17 mouse cellular contexts compared by ENCODE assay signal in genomic region chr10:66932544-66932943, GRCm38 (mm10).
A peak's percentile ranks its signal among the peaks of the same experiment; 100 is the strongest.
DNase-seq lines count a peak whose midpoint lies in the region; ATAC-seq and TF ChIP-seq lines count a peak whose summit lies in the region.
"Had no signal": no experiment of that assay in that cellular context is flagged by ENCODE, and none has a peak within 500 bp of the region (broad histone marks: within the 10 kb centered on the region; RNA-seq: fewer than 3 reads in every experiment).

No protein-coding gene starts in this region.

- dilution Hi-C loops in CH12.LX (cut with MboI; ENCODE audit: extremely low pct_ligation_motif_present, extremely low pct_unique_long_range_greater_than_20kb, low sequenced_read_pairs), result no loop called here

- H3K9me3 ChIP-seq in lung, postnatal 0 days (ENCODE audit: low read length), result no peaks in the 10 kb centered on the region
- H3K9me3 ChIP-seq in CH12.LX (replicated peaks; ENCODE audit: low read length), result no peaks in the 10 kb centered on the region
- H3K9me3 ChIP-seq: limb, embryonic 12.5 days; liver, embryonic 15.5 days had no signal

- in situ Hi-C loops in CH12.LX (cut with MboI; ENCODE audit: low pct_ligation_motif_present, low pct_unique_long_range_greater_than_20kb, low sequenced_read_pairs), result no loop called here

- H3K79me2 ChIP-seq in CH12.LX (replicated peaks; ENCODE audit: control insufficient read depth, extremely low read depth, insufficient read depth, poor library complexity, severe bottlenecking), result no peaks in the 10 kb centered on the region

- H3K9ac ChIP-seq in lung, postnatal 0 days (replicated peaks; ENCODE audit: low read depth), result no peak overlapping the region
- peak overlapping the region; percentile 9; the same call in 1 of the 2 replicates for H3K9ac ChIP-seq in CH12.LX (ENCODE audit: insufficient read depth, low read depth)
- H3K9ac ChIP-seq: limb, embryonic 12.5 days; liver, embryonic 15.5 days had no signal

- no peak for TF ChIP-seq EP300 in lung, postnatal 0 days (IDR thresholded peaks at IDR 0.05)
- TF ChIP-seq EP300 in CH12.LX (IDR thresholded peaks at IDR 0.05; ENCODE audit: low read length), result peak; percentile 73

- H3K4me3 ChIP-seq in lung, postnatal 0 days (ENCODE audit: low read depth, low read length), result no peak overlapping the region
- no peak overlapping the region for H3K4me3 ChIP-seq in CH12.LX (replicated peaks in 1 of 3; ENCODE audit: low read depth in 2 of 3, low read length in 2 of 3, poor library complexity in 1 of 3)
- H3K4me3 ChIP-seq in bone marrow macrophage, adult 2 months (ENCODE audit: insufficient read depth, low read length), result no peak overlapping the region
- H3K4me3 ChIP-seq: layer of hippocampus, adult 2 months; limb, embryonic 12.5 days; liver, embryonic 15.5 days had no signal

- no peaks in the 10 kb centered on the region for H3K27me3 ChIP-seq in lung, postnatal 0 days (replicated peaks; ENCODE audit: insufficient read depth, low read length)
- no peaks in the 10 kb centered on the region for H3K27me3 ChIP-seq in CH12.LX (replicated peaks)
- H3K27me3 ChIP-seq: limb, embryonic 12.5 days; liver, embryonic 15.5 days had no signal

- TF ChIP-seq CTCF in lung, postnatal 0 days (IDR thresholded peaks at IDR 0.05), result no peak
- TF ChIP-seq CTCF in CH12.LX (conservative IDR thresholded peaks at IDR 0.05 in 1 of 2, IDR thresholded peaks at IDR 0.05 in 1 of 2; ENCODE audit: low read depth in 2 of 2, low read length in 2 of 2), result no peak
- no peak for TF ChIP-seq CTCF in bone marrow macrophage, adult 2 months (IDR thresholded peaks at IDR 0.05; ENCODE audit: low read depth, low read length)

- TF ChIP-seq POLR2A in CH12.LX (IDR thresholded peaks at IDR 0.05; ENCODE audit: low read depth, low read length), result peak; percentile 34; the same call in 1 of the 2 replicates
- TF ChIP-seq POLR2A in bone marrow macrophage, adult 2 months (IDR thresholded peaks at IDR 0.05; ENCODE audit: borderline replicate concordance, low read depth, low read length), result no peak

- DNase-seq in lung, postnatal 0 days (ENCODE audit: low spot score), result peak; percentile 44
- no peak for DNase-seq in lung, postnatal 4 days
- peak; percentile 76 for DNase-seq in CH12.LX (ENCODE audit: extremely low read depth)
- no peak for DNase-seq in right cerebral cortex, postnatal 25 days
- DNase-seq: adrenal gland, postnatal 36 days; cerebellum, adult 9-11 months; heart, postnatal 4 days had no signal

- H3K4me1 ChIP-seq in lung, postnatal 0 days (ENCODE audit: insufficient read depth, low read depth, low read length), result no peaks in the 10 kb centered on the region; the same call in 1 of the 2 replicates
- H3K4me1 ChIP-seq in CH12.LX (ENCODE audit: control insufficient read depth in 1 of 2, insufficient read depth in 2 of 2), result peaks cover 8 to 60% of the 10 kb centered on the region in 2 experiments
- peaks cover 65% of the 10 kb centered on the region for H3K4me1 ChIP-seq in bone marrow macrophage, adult 2 months (ENCODE audit: control insufficient read depth, insufficient read depth, low read length)

- no peak overlapping the region for H3K4me2 ChIP-seq in lung, postnatal 0 days (replicated peaks; ENCODE audit: low read depth, low read length)
- H3K4me2 ChIP-seq in CH12.LX (ENCODE audit: insufficient read depth, low read depth, poor library complexity, severe bottlenecking), result no peak overlapping the region; the same call in 1 of the 2 replicates
- H3K4me2 ChIP-seq: limb, embryonic 12.5 days; liver, embryonic 15.5 days had no signal

- no peak for ATAC-seq in lung, postnatal 0 days
- peak; percentile 30; the same call in 1 of the 2 replicates for ATAC-seq in megakaryocyte-erythroid progenitor cell, adult 5-6 weeks (replicated peaks; ENCODE audit: low FRiP score, low TSS enrichment, poor library complexity, severe bottlenecking)
- ATAC-seq in inflammation-experienced regulatory T-cells, adult 6 months, result no peak
- no peak for ATAC-seq in erythroblast, adult 5-6 weeks (replicated peaks; ENCODE audit: low FRiP score, poor library complexity, severe bottlenecking)
- ATAC-seq: forebrain, embryonic 14.5 days; midbrain, embryonic 16.5 days had no signal

- TF ChIP-seq RAD21 in CH12.LX (IDR thresholded peaks at IDR 0.05; ENCODE audit: low read depth, low read length), result no peak

- 77% methylated on average over 6 of the region's 6 CpGs for WGBS in lung, postnatal 0 days

- H3K36me3 ChIP-seq in lung, postnatal 0 days (ENCODE audit: insufficient read depth, low read length), result no peaks in the 10 kb centered on the region
- no peaks in the 10 kb centered on the region for H3K36me3 ChIP-seq in CH12.LX (replicated peaks in 1 of 2; ENCODE audit: control insufficient read depth in 1 of 2, insufficient read depth in 1 of 2, low read length in 1 of 2)
- H3K36me3 ChIP-seq: limb, embryonic 12.5 days; liver, embryonic 15.5 days had no signal

- no peak overlapping the region for H3K27ac ChIP-seq in lung, postnatal 0 days (ENCODE audit: low read length)
- H3K27ac ChIP-seq in CH12.LX (ENCODE audit: insufficient read depth, low read depth), result 0 out of 2 replicates have a peak overlapping the region, but pooled peaks have one; percentile 19
- H3K27ac ChIP-seq in bone marrow macrophage, adult 2 months (ENCODE audit: insufficient read depth, low read depth, low read length), result peak overlapping the region; percentile 90
- H3K27ac ChIP-seq: kidney, postnatal 0 days; layer of hippocampus, adult 2 months; limb, embryonic 12.5 days; liver, embryonic 15.5 days had no signal

TF ChIP-seq in CH12.LX, 34 proteins besides CTCF, POLR2A, EP300 and RAD21:
- TF ChIP-seq SMC3 (IDR thresholded peaks at IDR 0.05; ENCODE audit: low read depth, low read length), result no peak
- no peak for TF ChIP-seq ZC3H11A (IDR thresholded peaks at IDR 0.05; ENCODE audit: low read depth, low read length)
- peak; percentile 39 for TF ChIP-seq JUND (conservative IDR thresholded peaks at IDR 0.05; ENCODE audit: low read depth, low read length)
- TF ChIP-seq KAT2A (IDR thresholded peaks at IDR 0.05; ENCODE audit: insufficient replicate concordance, low read length), result no peak
- no peak for TF ChIP-seq CHD1 (IDR thresholded peaks at IDR 0.05; ENCODE audit: low read depth, low read length)
- TF ChIP-seq TCF12 (IDR thresholded peaks at IDR 0.05; ENCODE audit: low read depth, low read length), result no peak
- no peak for TF ChIP-seq USF2 (conservative IDR thresholded peaks at IDR 0.05; ENCODE audit: low read depth, low read length)
- peak; percentile 46 for TF ChIP-seq ETS1 (conservative IDR thresholded peaks at IDR 0.05; ENCODE audit: low read depth, low read length)
- TF ChIP-seq SIN3A (IDR thresholded peaks at IDR 0.05; ENCODE audit: low read length), result peak; percentile 59; the same call in 1 of the 2 replicates
- TF ChIP-seq IRF4 (IDR thresholded peaks at IDR 0.05; ENCODE audit: low read depth, low read length), result peak; percentile 83
- peak; percentile 18; the same call in 1 of the 2 replicates for TF ChIP-seq HCFC1 (IDR thresholded peaks at IDR 0.05; ENCODE audit: low read depth, low read length)
- 0 out of 2 replicates have a peak, but pooled peaks have one; percentile 15 for TF ChIP-seq MAX (IDR thresholded peaks at IDR 0.05; ENCODE audit: low read length)
- TF ChIP-seq BHLHE40 (IDR thresholded peaks at IDR 0.05; ENCODE audit: low read depth, low read length), result peak; percentile 59
- peak; percentile 87 for TF ChIP-seq ZNF384 (IDR thresholded peaks at IDR 0.05; ENCODE audit: low read depth, low read length)
- TF ChIP-seq CHD2 (IDR thresholded peaks at IDR 0.05; ENCODE audit: low read length), result 0 out of 2 replicates have a peak, but pooled peaks have one; percentile 21
- TF ChIP-seq ELF1 (IDR thresholded peaks at IDR 0.05; ENCODE audit: low read depth, low read length), result 0 out of 2 replicates have a peak, but pooled peaks have one; percentile 47
- TF ChIP-seq RCOR1 (conservative IDR thresholded peaks at IDR 0.05; ENCODE audit: low read depth, low read length), result 0 out of 2 replicates have a peak, but pooled peaks have one; percentile 19
TF ChIP-seq in CH12.LX: peak in this region for 11.

Comparison
In these comparisons a context has a peak if more than half of its experiments do, and no peak if none do; other contexts are left out.
1. DNase-seq: peak in lung, postnatal 0 days (single experiment) and CH12.LX (single experiment); none in lung, postnatal 4 days (0 of 2) and right cerebral cortex, postnatal 25 days (single experiment).